Comparison of ENCODE assay signal across 7 mouse cellular contexts in genomic region chr2:163642685-163643575, GRCm38 (mm10). TPM values are rescaled to one million over a fixed set of nuclear protein-coding genes. Genes with fewer than 3 reads are reported as not detected.
A peak's percentile ranks its signal among the peaks of the same experiment; 100 is the strongest.
DNase-seq lines count a peak whose midpoint lies in the region; ATAC-seq lines count a peak whose summit lies in the region.

No protein-coding gene starts in this region.

- H3K9me3 ChIP-seq in embryonic facial prominence, embryonic 15.5 days (replicated peaks), result no peaks in the 10 kb centered on the region
- H3K9me3 ChIP-seq in heart, embryonic 15.5 days (replicated peaks), result no peaks in the 10 kb centered on the region
- H3K9me3 ChIP-seq in stomach, embryonic 14.5 days (ENCODE audit: control insufficient read depth, low read depth, low read length), result no peaks in the 10 kb centered on the region

- no peaks in the 10 kb centered on the region for H3K27me3 ChIP-seq in embryonic facial prominence, embryonic 15.5 days
- H3K27me3 ChIP-seq in heart, embryonic 15.5 days, result no peaks in the 10 kb centered on the region
- no peaks in the 10 kb centered on the region for H3K27me3 ChIP-seq in stomach, embryonic 14.5 days (ENCODE audit: control insufficient read depth, insufficient read depth, low read length)

- ATAC-seq in embryonic facial prominence, embryonic 15.5 days (ENCODE audit: insufficient number of reproducible peaks, low FRiP score, low TSS enrichment, low read depth), result no peak
- no peak for ATAC-seq in heart, embryonic 15.5 days (replicated peaks; ENCODE audit: insufficient number of reproducible peaks, insufficient read depth, low FRiP score, low read depth)
- ATAC-seq in megakaryocyte, adult 5-6 weeks (ENCODE audit: poor library complexity, severe bottlenecking), result peak; percentile 59
- ATAC-seq in stomach, embryonic 14.5 days (ENCODE audit: insufficient number of reproducible peaks, insufficient read depth, low FRiP score, low read depth), result no peak

- H3K4me3 ChIP-seq in embryonic facial prominence, embryonic 15.5 days (replicated peaks), result peak overlapping the region; percentile 95
- H3K4me3 ChIP-seq in heart, embryonic 15.5 days, result peak overlapping the region; percentile 94
- H3K4me3 ChIP-seq in stomach, embryonic 14.5 days (ENCODE audit: low read depth, low read length), result peak overlapping the region; percentile 87; the same call in 1 of the 2 replicates

- no peak overlapping the region for H3K9ac ChIP-seq in embryonic facial prominence, embryonic 15.5 days
- peak overlapping the region; percentile 95; the same call in 1 of the 2 replicates for H3K9ac ChIP-seq in heart, embryonic 15.5 days
- H3K9ac ChIP-seq in stomach, embryonic 14.5 days (replicated peaks; ENCODE audit: low read depth, low read length), result no peak overlapping the region

- DNase-seq in CD4-positive, CD25-positive, alpha-beta regulatory T cell, adult 2 months (ENCODE audit: low read depth, low spot score), result peak; percentile 91
- DNase-seq in MEL-GATA-1-ER (ENCODE audit: extremely low read depth, low read depth), result peak; percentile 95
- peak; percentile 71 for DNase-seq in kidney, postnatal 14 days

- 84% methylated on average over 30 of the region's 30 CpGs for WGBS in embryonic facial prominence, embryonic 15.5 days
- WGBS in heart, embryonic 15.5 days, result 80% methylated on average over 30 of the region's 30 CpGs
- 93% methylated on average over 30 of the region's 30 CpGs for WGBS in stomach, embryonic 14.5 days

- 0 out of 2 replicates have a peak overlapping the region, but pooled peaks have one; percentile 2 for H3K27ac ChIP-seq in embryonic facial prominence, embryonic 15.5 days (replicated peaks)
- peak overlapping the region; percentile 99 for H3K27ac ChIP-seq in heart, embryonic 15.5 days
- H3K27ac ChIP-seq in stomach, embryonic 14.5 days (ENCODE audit: low read length), result peak overlapping the region; percentile 52

- H3K36me3 ChIP-seq in embryonic facial prominence, embryonic 15.5 days, result peaks cover 7% of the 10 kb centered on the region; the same call in 1 of the 2 replicates
- H3K36me3 ChIP-seq in heart, embryonic 15.5 days, result no peaks in the 10 kb centered on the region
- H3K36me3 ChIP-seq in stomach, embryonic 14.5 days (ENCODE audit: control insufficient read depth, insufficient read depth, low read length), result no peaks in the 10 kb centered on the region; the same call in 1 of the 2 replicates

- H3K4me2 ChIP-seq in embryonic facial prominence, embryonic 15.5 days (replicated peaks), result peak overlapping the region; percentile 54
- peak overlapping the region; percentile 70 for H3K4me2 ChIP-seq in heart, embryonic 15.5 days
- H3K4me2 ChIP-seq in stomach, embryonic 14.5 days (replicated peaks; ENCODE audit: low read depth, low read length), result peak overlapping the region; percentile 49; the same call in 1 of the 2 replicates

- peaks cover 25% of the 10 kb centered on the region; the same call in 1 of the 2 replicates for H3K4me1 ChIP-seq in embryonic facial prominence, embryonic 15.5 days
- peaks cover 68% of the 10 kb centered on the region for H3K4me1 ChIP-seq in heart, embryonic 15.5 days (replicated peaks)
- peaks cover 13% of the 10 kb centered on the region for H3K4me1 ChIP-seq in stomach, embryonic 14.5 days (ENCODE audit: control insufficient read depth, insufficient read depth, low read length)

RNA-seq across cellular contexts. Expression of gene Serinc3, which starts 2.0 kb away (rescaled TPM):
- polyA plus RNA-seq in embryonic facial prominence, embryonic 15.5 days (2015; fragmentation: Nextera tagmentation; extraction: Ambion mirVana), result 39.4 and 40.8 TPM in 2 replicates
- 54.8 and 57.1 TPM in 2 replicates for polyA plus RNA-seq in heart, embryonic 15.5 days (2015; fragmentation: Nextera tagmentation; extraction: Ambion mirVana)
- 797 and 809 TPM in 2 replicates for total RNA-seq in megakaryocyte, adult 5-6 weeks (2015)
- 623 and 641 TPM in 2 replicates for total RNA-seq in megakaryocyte, adult 5-6 weeks (2017)
- 46.2 and 52.7 TPM in 2 replicates for polyA plus RNA-seq in stomach, embryonic 14.5 days (2014; fragmentation: Nextera tagmentation; extraction: Ambion mirVana)

RNA-seq across cellular contexts. Expression of gene Pkig, which starts 15.3 kb away (rescaled TPM):
- 152 and 155 TPM in 2 replicates for polyA plus RNA-seq in embryonic facial prominence, embryonic 15.5 days (2015; fragmentation: Nextera tagmentation; extraction: Ambion mirVana)
- 289 and 356 TPM in 2 replicates for polyA plus RNA-seq in heart, embryonic 15.5 days (2015; fragmentation: Nextera tagmentation; extraction: Ambion mirVana)
- 47.7 and 50.9 TPM in 2 replicates for total RNA-seq in megakaryocyte, adult 5-6 weeks (2015)
- 36.8 and 55.2 TPM in 2 replicates for total RNA-seq in megakaryocyte, adult 5-6 weeks (2017)
- 105 and 110 TPM in 2 replicates for polyA plus RNA-seq in stomach, embryonic 14.5 days (2014; fragmentation: Nextera tagmentation; extraction: Ambion mirVana)

RNA-seq across cellular contexts. Expression of gene Ttpal, which starts 40.8 kb away (rescaled TPM):
- polyA plus RNA-seq in embryonic facial prominence, embryonic 15.5 days (2015; fragmentation: Nextera tagmentation; extraction: Ambion mirVana), result 36.1 and 39.1 TPM in 2 replicates
- polyA plus RNA-seq in heart, embryonic 15.5 days (2015; fragmentation: Nextera tagmentation; extraction: Ambion mirVana), result 15.2 and 21.2 TPM in 2 replicates
- total RNA-seq in megakaryocyte, adult 5-6 weeks (2015), result 12.6 and 16.6 TPM in 2 replicates
- 8.8 and 14.4 TPM in 2 replicates for total RNA-seq in megakaryocyte, adult 5-6 weeks (2017)
- polyA plus RNA-seq in stomach, embryonic 14.5 days (2014; fragmentation: Nextera tagmentation; extraction: Ambion mirVana), result 37.3 and 39.6 TPM in 2 replicates

Comparison
In these comparisons a context has a peak if more than half of its experiments do, and no peak if none do; other contexts are left out.
1. H3K27ac ChIP-seq: peak in every context shown above with its lines; median percentile 99 in heart, embryonic 15.5 days; 52 in stomach, embryonic 14.5 days; 2 in embryonic facial prominence, embryonic 15.5 days.